Mouse (Mus musculus): ENCODE data around the gene Gabrb2. TPM values are rescaled to one million over a fixed set of nuclear protein-coding genes. Genes with fewer than 3 reads are reported as not detected.

Gabrb2 gene
- polyA plus RNA-seq (2017; shearing (Covaris generic)) = not detected

GRCm38 (mm10) chr11:42418996-42419782, at the start of gene Gabrb2:
Gene Gabrb2 (plus strand): TSS chr11:42419757.

Other genes starting within 250 kb of the Gabrb2 start
- gene Gabra1, start 236.8 kb upstream of the Gabrb2 start, polyA plus RNA-seq (2017; shearing (Covaris generic)) = 0.16 TPM
- gene Gabra6, start 98.7 kb upstream of the Gabrb2 start, polyA plus RNA-seq (2017; shearing (Covaris generic)) = not detected

Data from naive thymus-derived CD4-positive, alpha-beta T cell, adult 5 months (primary cell).